Mouse (Mus musculus) lung, postnatal 25 days (tissue): ENCODE measurements around the gene Slc38a11.
A peak's percentile ranks its signal among the peaks of the same experiment; 100 is the strongest.

Source experiments
- DNase-seq: peaks from one replicate; pipeline ENCODE4 v3.0.0; 2022; ENCODE audit warnings: low spot score

Slc38a11 gene

GRCm38 (mm10) chr2:65363828-65364497, at the start of gene Slc38a11:
Gene Slc38a11 (minus strand): TSS chr2:65364034.
- no peak for DNase-seq

GRCm38 (mm10) chr2:65407110-65407509, 43.3 kb upstream of the Slc38a11 start:
- no peak for DNase-seq

GRCm38 (mm10) chr2:65405407-65405806, 41.6 kb upstream of the Slc38a11 start:
- no peak for DNase-seq

DNA sequence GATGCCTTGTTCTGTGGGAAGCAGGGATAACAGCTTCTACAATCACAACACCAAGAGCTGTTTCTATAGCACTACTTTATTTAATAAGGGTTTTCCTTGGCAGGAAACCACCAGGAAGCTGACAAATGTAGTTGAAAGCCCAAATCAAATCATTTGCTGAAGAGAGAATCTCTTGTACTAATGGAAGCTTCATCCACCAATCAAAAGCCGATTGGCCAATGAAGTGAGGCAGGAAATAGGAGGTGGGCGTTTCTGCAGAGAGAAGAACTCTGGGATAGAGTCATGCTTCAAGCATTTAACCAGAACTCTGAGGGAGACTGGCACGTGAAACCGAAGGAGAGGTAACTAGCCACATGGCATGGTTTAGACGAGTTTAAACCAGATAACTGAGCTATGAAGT, 38.2 kb upstream of the Slc38a11 start:
- no peak for DNase-seq

- no peak for DNase-seq
Measured at GRCm38 (mm10) chr2:65399938-65400337, 36.1 kb upstream of the Slc38a11 start.

DNA sequence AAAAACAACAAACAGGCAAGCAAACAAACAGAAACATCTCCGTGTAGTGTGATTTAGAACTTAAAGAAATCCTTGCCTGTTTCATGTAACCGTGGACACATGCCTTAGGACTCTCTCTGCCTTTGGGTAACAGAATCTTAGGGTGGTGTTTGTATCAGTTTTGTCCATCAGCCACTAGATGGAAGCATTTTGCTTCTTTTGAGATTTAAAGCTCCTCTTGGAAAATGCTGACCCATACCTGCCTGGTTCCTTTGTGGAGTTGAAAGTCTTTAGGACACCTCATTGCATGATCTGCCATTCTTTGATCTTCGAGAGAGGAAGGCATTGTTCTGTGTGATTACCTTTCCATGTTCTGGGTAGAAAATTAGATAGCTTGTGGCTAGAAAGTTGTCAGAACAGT, 32.3 kb upstream of the Slc38a11 start:
- DNase-seq = peak; percentile 12

DNA sequence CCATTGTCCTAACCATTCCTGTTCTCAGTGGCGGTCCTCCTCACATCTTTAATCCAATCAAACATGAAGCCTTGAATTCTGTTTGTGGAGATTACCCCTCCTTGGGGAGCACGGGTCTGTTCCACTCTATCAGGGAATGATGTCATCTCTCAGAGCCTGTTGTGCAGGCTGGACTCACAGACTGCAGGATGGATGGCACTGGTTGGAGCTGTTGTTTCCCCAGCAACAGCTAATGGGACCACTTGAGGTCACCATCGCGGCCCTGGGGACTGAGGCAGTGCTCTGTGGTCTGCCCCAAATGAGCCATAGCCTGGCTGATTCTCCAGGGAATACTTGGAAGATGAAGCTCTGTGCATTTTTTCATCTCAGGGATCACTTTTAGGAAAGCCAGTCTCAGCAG, 29.2 kb upstream of the Slc38a11 start:
- no peak for DNase-seq

GRCm38 (mm10) chr2:65391322-65391721, 27.5 kb upstream of the Slc38a11 start:
- peak; percentile 12 for DNase-seq

- DNase-seq = no peak
Measured at GRCm38 (mm10) chr2:65384815-65385214, 21.0 kb upstream of the Slc38a11 start.

GRCm38 (mm10) chr2:65382485-65382884, 18.7 kb upstream of the Slc38a11 start:
- no peak for DNase-seq

DNA sequence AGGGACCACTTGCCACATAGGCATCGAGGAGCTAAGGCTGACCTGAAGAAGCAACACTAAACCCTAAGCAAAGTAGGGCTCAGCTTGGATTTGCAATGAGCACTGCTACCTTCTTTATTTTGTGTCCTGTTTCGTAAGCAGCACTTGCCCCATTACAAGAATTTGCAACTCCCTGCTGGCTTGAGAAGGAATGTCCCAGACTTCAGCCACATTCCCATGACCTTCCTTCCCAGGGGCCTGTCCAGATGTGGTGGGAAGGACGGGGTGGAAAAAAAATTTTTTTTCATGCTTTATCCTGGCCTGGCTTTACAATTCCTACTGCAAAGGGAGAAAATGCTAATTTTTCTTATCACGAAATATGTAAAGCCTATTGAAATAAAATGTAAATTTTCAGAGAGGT, 14.6 kb upstream of the Slc38a11 start:
- no peak for DNase-seq

- DNase-seq = no peak
Measured at GRCm38 (mm10) chr2:65374410-65374809, 10.6 kb upstream of the Slc38a11 start.

DNA sequence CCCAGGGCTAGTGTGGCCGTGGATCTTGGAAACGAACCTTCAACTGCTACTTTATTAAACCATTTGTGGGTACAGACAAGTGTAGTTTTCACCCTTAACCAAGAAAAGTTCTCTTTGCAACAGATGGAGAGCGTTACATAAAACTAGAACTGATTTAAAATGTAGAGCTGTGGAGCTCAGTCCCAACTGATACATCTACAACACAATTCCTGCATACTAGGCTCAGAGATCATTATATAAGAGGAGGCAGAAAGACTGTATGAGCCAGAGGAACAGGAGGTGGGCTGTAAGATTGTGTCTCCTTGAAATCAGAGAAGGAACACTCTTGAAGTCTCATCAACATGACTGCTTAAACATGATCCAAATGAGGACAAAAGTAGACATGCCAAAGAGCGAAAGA, 9.2 kb upstream of the Slc38a11 start:
- no peak for DNase-seq

DNA sequence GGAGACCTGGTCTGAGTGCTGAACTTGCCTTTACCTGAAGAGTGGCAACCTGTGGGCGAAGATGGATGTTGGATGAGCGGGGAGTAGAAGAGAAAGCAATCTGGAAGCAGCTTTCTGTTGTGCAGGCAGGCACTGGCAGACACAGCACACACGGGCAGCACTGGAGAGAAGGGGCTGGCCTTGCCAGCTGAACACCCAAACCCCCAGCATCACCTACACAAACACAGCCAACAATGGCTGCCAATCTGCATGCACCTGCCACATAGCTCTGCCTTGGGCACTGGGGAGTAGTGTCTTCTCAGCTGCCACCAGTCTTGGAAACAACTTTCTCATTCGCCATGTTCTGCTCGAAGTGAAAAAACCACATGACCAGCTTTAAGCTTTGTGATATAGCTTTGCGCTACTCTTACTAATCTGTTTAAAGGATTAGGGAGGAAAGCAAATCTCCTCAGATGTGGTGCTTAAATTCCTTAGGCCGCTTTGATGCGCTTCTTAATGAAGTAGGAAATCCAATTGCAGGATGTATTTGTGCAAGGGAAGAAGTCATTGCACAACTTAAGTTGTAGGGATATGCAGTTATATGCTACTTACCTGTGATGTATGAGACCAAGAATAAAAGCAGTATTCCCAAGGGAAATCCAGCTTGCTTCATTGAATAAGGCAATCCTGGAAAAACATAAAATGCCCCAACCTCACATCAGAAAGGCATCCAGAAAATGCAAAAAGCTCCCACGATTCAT, 2.9 kb downstream of the Slc38a11 start:
- no peak for DNase-seq

- no peak for DNase-seq
Measured at GRCm38 (mm10) chr2:65347367-65347766, 16.5 kb downstream of the Slc38a11 start.

DNA sequence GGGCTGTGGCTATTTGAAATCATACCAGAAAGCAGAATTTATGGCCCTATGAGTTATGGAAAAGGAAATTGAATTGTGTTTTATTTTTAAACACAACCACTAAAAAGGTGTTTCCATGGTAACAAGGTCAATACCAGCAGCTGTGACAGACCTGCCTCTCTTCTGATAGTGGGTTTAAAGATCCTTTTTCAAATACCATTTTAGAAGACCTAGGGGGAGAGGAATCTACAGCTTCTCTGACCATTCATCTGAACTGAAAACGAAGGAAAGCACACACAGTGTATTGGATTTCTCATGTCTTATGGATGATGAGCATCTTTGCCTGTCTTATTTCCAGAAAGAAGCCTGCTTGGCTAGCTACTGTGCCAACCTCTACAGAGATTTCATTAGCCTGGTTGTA, 16.9 kb downstream of the Slc38a11 start:
- no peak for DNase-seq

- DNase-seq = no peak
Measured at GRCm38 (mm10) chr2:65346037-65346436, 17.8 kb downstream of the Slc38a11 start.

- peak; percentile 23 for DNase-seq
Measured at GRCm38 (mm10) chr2:65342057-65342456, 21.8 kb downstream of the Slc38a11 start.

GRCm38 (mm10) chr2:65340839-65341238, 23.0 kb downstream of the Slc38a11 start:
- no peak for DNase-seq

GRCm38 (mm10) chr2:65337378-65338140, 26.3 kb downstream of the Slc38a11 start:
- peak; percentile 28 for DNase-seq

GRCm38 (mm10) chr2:65336608-65337007, 27.2 kb downstream of the Slc38a11 start:
- no peak for DNase-seq

GRCm38 (mm10) chr2:65334091-65334490, 29.7 kb downstream of the Slc38a11 start:
- no peak for DNase-seq

DNA sequence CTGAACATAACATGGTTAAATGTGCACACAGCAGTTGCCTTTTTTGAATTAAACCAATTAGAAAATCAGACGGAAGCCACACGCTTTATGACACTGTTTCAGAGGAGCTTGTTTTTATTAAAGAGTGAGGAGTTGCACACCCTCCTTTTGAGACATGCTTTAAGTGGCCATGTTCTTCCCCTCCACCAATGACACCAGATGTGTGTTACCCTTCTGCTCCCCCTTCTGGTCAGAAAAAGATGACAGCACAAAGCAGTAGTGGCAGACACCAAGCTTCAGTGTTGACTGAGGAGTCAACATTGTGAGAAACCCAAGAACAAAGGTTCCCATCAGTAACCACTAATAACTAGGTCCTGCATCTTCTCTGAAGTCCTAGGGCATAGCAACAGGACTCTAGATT, 32.5 kb downstream of the Slc38a11 start:
- DNase-seq = peak; percentile 75
